Mouse (Mus musculus): ENCODE data around the gene Cyp2ab1.
A peak's percentile ranks its signal among the peaks of the same experiment; 100 is the strongest.
"Not testable (repeated sequence)": the region's sequence is repeated elsewhere in the genome, so short reads cannot be mapped to it uniquely, and the experiment has no call there.

Gene Cyp2ab1

GRCm38 (mm10) chr16:20325286-20325685 lies at the start of gene Cyp2ab1:
TSS of gene Cyp2ab1 (minus strand) at chr16:20325404.
- no peak for ATAC-seq (ENCODE audit: insufficient number of reproducible peaks, low FRiP score, low TSS enrichment)

DNA sequence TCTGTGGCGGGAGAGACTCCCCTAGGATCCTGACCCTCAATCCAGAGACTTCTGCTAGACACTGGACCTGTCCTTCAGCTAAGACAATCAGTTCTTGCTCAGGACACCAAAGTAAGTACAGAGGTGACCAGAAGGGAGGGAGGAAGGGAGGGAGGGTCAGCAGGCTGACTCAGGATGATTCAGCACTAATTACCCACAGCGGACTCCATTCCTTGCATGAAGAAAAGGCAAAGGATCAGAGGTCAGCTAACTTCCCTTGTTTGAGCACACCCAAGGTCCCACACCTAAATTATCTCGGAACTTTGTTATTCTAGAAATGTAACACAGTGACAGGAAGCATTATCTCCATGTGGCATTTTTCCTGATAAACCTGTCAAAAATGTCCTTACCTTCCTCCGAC lies 46.5 kb upstream of the Cyp2ab1 start:
- ATAC-seq (ENCODE audit: insufficient number of reproducible peaks, low FRiP score, low TSS enrichment), result no peak

DNA sequence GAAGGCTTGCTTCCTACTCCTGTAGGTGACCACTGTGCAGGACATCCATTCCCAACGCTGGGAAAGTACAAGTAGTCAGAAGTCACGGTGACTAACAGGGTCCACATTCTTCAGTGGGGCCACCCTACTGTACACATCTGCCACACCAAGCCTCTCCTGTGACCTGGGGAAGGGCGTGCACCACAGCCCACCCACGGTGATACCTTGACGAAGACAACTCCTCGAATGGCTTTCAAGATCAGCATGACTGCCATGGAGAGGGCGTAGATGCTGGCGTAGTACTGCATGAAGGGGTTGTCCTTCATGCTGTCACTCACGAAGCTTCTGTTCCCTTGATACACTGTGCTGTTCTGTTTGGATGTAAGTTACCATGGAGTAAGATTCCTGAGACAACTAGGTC lies 43.0 kb upstream of the Cyp2ab1 start:
- no peak for ATAC-seq (ENCODE audit: insufficient number of reproducible peaks, low FRiP score, low TSS enrichment)

DNA sequence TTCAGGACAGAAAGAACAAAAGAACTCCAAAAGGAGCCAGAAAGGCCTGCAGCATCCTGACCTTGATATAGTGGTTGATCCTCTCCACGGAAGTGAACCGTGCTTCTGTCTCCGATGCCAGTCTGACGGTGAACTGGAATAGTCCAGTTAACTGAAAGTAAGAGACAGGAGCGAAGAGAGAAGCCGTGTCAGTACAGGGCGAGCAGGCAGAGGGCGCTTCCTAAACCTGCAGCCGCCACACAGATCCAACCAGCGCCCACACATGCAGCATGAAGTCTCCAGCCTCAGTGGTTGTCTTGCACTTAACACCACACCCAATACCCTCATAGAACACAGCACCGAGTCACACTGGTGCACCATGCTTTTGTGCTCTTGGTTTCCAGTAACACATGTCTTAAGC lies 36.9 kb upstream of the Cyp2ab1 start:
- ATAC-seq (ENCODE audit: insufficient number of reproducible peaks, low FRiP score, low TSS enrichment), result no peak

DNA sequence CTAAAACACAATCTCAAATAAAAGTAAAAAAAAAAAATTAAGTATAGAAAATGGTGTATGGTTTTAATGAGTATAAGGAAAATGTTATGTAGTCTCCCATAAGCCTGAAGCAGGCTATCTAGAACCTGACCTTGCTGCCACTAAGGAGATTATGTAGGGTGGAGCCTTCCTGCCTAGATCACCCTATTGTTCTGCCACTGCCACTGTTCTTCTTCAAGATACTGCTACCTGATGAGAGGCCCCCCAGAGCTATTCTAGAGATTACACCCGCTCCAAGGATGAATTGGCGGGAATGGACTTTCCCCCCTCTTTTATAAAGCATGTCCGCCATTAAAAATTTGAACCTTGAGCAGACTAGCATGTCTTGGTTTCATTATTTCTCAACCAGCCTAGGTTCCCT lies 36.3 kb upstream of the Cyp2ab1 start:
- ATAC-seq (ENCODE audit: insufficient number of reproducible peaks, low FRiP score, low TSS enrichment), result not testable (repeated sequence)

DNA sequence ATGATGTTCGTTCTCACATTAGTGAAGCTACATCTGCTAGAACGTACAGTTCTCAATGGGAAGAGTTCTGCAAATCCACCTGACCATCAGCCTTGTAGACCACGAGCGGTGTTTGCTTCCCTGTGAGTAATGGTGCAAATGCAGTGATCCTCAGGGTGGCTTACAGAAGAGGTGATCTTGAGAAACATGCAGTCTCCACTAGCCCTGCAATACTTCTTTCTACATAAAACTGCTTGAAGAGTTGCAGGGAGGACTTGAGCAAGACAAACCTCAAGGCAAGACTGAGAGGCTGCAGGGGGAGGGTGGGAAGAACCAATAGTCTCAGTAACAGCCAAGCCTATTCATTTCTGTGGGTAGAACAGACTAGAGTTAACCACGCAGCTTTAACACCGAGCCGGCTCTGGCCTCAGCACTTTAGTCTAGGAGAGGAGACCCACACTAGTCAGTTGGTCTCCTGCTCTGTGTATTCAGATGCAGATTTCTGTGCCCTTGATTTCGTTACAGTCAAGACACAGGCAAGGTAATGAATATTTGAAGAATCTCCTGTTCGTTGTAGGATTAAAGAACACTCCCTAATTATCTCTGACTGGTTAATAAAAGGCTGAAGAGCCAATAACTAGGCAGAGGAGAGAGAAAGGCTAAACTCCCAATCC lies 34.6 kb upstream of the Cyp2ab1 start:
- ATAC-seq (ENCODE audit: insufficient number of reproducible peaks, low FRiP score, low TSS enrichment), result no peak

DNA sequence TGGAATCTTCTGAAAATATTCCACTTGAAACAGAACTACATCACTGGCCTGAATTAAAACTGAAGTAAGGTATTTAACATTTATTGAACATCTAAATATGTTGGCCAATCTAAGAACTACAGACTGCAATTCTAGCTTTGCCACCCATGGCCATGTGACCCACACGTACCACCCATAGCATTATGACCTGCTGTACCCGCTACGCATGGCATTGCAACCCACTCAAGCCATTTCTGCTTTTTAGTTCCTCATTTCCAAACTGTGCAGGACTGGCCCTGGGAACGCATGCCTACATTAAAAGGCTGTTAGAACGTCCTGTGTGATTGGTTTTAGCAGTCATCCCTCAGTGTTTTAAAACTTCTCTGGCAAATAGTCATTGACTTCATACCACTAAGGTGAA lies 32.6 kb upstream of the Cyp2ab1 start:
- no peak for ATAC-seq (ENCODE audit: insufficient number of reproducible peaks, low FRiP score, low TSS enrichment)

- no peak for ATAC-seq (ENCODE audit: insufficient number of reproducible peaks, low FRiP score, low TSS enrichment)
Observed at GRCm38 (mm10) chr16:20354762-20355161, 29.6 kb upstream of the Cyp2ab1 start.

- no peak for ATAC-seq (ENCODE audit: insufficient number of reproducible peaks, low FRiP score, low TSS enrichment)
Observed at GRCm38 (mm10) chr16:20354011-20354410, 28.8 kb upstream of the Cyp2ab1 start.

GRCm38 (mm10) chr16:20345464-20345863 lies 20.3 kb upstream of the Cyp2ab1 start:
- ATAC-seq (ENCODE audit: insufficient number of reproducible peaks, low FRiP score, low TSS enrichment), result no peak

DNA sequence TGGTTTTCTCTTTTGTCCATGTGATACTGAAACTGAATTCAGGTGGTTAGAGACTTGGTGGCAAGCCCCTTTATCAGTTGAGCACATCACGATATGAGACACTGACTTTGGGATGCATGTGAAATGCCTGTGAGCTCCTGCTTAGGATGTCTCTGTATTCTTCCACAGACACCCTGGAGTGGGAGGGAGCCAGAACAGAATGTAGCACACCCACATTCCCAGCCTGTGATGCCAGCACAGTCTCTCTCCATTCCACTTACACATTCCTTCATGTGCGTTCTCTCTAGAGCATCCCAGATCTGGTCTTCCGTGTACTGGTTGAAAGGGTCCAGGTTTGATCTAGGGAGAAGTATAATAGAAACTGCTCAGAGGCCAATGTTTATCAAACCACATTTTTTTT lies 13.4 kb upstream of the Cyp2ab1 start:
- no peak for ATAC-seq (ENCODE audit: insufficient number of reproducible peaks, low FRiP score, low TSS enrichment)

DNA sequence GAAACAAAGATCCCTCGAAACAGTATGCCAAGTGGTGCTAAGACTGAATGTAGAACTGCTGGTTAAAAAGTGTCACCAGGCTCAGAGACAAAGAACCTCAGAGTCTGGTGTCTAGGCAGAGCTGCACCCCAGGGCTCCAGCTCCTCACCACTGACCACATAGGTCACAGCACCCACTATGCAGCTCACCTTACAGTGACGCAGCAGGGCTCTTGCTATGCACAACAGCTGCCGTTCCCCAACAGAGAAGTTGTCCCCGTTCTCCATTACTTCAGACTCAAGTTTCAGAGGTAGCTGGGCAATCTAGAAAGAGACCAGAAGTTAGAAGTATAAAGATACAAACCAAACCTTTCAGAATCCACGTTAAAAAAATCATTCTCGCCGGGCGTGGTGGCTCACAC lies 9.7 kb upstream of the Cyp2ab1 start:
- no peak for ATAC-seq (ENCODE audit: insufficient number of reproducible peaks, low FRiP score, low TSS enrichment)

DNA sequence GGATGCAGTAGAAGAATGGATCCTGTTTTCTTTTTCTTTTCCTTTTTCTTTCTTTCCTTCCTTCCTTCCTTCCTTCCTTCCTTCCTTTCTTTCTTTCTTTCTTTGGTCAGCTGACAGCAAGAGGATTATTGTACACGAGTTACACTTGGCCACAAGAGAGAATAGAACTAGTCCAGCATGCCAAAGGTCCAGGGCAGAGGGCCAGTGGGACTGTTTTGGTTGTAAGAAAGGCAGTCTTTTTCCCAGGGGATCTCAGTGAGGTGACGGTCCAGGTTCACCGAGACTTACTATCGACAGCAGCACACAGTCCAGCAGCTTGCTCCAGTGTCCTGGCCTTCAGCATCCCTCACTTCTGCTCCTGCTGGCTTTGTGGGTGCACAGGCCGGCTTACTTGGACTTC lies 3.1 kb upstream of the Cyp2ab1 start:
- ATAC-seq (ENCODE audit: insufficient number of reproducible peaks, low FRiP score, low TSS enrichment), result no peak

DNA sequence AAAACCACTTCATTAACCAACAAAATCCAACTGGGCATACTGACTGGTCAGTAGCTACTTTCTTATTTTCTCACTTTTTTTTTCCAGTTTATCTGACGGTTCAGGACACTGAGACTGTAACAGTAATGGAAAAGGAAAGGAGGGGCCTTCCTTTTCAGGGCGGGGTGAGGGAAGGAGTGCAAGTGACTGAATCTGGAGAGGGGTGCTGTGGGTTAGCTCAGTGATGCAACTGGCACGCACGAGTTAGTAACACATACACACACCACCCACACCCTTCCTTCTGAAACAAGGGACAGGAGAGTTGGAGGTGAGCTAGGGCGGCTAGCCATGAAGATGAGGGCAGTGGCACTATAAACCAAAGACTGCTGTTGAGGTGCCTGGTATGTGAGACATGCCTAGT lies 1.3 kb downstream of the Cyp2ab1 start:
- no peak for ATAC-seq (ENCODE audit: insufficient number of reproducible peaks, low FRiP score, low TSS enrichment)

DNA sequence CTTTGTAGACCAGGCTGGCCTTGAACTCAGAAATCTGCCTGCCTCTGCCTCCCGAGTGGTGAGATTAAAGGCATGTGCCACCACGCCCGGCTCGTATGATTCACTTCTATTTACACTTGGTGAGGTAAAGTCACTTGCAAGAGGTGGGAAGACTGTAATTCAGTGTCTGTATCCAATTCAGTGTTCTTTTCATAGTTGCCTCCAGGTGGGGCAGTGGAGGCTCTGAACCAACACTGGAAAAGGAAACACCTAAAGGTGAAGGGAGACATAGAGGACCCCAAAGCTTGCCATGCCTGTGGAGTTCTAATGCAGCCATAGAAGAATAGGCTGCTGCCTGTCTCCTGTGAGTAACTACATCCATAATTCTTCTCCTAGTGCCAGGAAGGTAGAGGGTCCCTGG lies 2.9 kb downstream of the Cyp2ab1 start:
- no peak for ATAC-seq (ENCODE audit: insufficient number of reproducible peaks, low FRiP score, low TSS enrichment)

GRCm38 (mm10) chr16:20316770-20317169 lies 8.4 kb downstream of the Cyp2ab1 start:
- no peak for ATAC-seq (ENCODE audit: insufficient number of reproducible peaks, low FRiP score, low TSS enrichment)

DNA sequence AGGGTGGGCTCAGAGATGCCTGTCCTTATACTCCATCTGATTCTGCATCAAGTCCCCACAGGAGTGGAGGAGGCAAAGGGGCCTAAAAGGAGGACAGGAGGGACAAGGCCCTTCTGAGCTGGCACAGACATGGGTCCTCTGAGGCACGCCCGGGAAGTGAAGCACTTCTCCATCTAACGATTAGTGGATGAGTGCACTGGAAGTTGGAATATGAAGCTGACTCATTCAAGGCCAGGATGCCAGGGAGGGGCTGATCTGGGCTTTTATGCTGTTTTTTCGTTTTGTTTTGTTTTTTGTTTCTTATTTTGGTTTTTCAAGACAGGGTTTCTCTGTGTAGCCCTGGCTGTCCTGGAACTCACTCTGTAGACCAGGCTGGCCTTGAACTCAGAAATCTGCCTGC lies 9.9 kb downstream of the Cyp2ab1 start:
- no peak for ATAC-seq (ENCODE audit: insufficient number of reproducible peaks, low FRiP score, low TSS enrichment)

DNA sequence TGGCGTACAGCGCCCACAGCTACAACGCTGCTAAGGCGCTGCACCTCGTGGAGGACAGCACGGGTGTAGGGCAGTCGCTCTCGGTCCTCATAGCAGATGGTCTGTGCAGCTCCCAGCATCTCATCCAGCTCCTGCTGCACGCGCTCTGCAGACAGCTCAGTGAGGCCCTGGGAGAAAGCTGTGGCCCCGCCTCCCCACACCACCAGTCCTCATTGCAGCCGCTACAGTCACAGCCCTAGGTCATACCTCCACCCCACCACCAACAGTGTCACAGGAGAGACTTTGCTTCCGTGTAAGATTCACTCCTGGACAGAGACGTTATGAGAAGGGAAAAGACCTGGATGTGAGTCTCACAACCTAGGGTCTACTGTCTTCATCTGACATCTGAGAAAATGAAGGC lies 12.9 kb downstream of the Cyp2ab1 start:
- ATAC-seq (ENCODE audit: insufficient number of reproducible peaks, low FRiP score, low TSS enrichment), result no peak

DNA sequence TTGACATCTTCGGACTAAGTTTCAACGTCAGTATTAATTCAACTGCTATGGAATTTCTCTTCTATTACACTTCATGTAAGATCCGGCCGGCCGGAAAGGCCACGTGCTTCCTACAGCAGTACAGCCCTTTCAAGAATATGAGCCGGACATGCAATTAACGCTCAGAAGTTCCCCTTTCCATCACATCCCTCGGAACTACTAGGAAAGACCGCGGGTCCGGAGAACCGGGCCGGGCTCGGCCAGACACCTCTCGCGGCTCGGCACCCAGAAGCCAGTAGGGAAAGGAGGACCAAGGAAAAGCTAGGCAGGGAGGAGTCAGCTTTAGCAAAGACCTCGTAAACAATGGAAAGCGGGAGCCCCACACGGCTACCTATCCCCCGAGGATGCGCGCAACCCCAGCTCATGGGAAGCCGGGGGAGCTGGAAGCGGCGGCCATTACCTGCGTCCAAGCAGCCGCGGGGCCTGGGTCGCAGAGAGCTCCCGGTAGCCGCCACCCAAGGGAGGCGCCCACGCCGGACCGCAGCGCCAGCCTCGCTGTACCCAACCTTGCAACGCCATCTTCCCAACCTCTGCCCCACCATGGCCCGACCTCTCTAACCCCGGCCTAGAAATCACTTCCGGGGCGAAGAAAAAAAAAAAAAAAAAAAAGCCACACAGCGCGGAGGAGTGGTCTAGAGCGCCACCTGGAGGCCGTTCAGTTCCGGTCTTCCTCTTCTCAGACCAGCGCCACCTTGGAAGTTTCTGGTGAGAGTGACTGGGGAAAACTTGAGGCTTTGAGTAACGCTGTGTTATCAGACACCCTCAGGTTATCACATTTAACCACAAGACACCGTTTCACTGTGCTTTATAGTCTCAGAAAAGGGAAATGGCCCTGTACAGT lies 23.2 kb downstream of the Cyp2ab1 start, which contains the start of gene Parl:
Gene Parl (minus strand): TSS at position 618 of the 880 bp plus-strand sequence.
- ATAC-seq (ENCODE audit: insufficient number of reproducible peaks, low FRiP score, low TSS enrichment), result peak; percentile 85

- no peak for ATAC-seq (ENCODE audit: insufficient number of reproducible peaks, low FRiP score, low TSS enrichment)
Observed at GRCm38 (mm10) chr16:20300076-20300475, 25.1 kb downstream of the Cyp2ab1 start.

DNA sequence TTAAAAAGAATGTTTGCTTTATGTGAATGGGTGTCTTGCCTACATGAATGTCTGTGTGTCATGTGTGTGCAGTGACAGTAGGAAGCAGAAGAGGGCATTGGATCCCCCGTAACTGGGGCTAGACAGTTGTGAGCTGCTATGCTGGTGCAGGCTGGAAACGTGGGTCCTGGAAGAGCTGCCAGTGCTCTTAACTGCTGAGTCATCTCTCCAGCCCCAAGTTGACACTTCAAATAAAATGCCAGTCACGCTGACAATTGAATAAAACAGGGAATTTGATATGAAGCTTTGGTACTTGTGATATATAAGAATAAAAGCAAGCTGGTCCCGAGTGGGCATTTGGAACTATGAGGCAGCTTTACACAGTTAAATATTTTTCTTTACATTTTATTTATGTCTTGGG lies 45.0 kb downstream of the Cyp2ab1 start:
- ATAC-seq (ENCODE audit: insufficient number of reproducible peaks, low FRiP score, low TSS enrichment), result no peak

- no peak for ATAC-seq (ENCODE audit: insufficient number of reproducible peaks, low FRiP score, low TSS enrichment)
Observed at GRCm38 (mm10) chr16:20279395-20279794, 45.8 kb downstream of the Cyp2ab1 start.

All from cerebellum, adult (tissue).